8 mouse cellular contexts compared by ENCODE assay signal in the genomic region with DNA sequence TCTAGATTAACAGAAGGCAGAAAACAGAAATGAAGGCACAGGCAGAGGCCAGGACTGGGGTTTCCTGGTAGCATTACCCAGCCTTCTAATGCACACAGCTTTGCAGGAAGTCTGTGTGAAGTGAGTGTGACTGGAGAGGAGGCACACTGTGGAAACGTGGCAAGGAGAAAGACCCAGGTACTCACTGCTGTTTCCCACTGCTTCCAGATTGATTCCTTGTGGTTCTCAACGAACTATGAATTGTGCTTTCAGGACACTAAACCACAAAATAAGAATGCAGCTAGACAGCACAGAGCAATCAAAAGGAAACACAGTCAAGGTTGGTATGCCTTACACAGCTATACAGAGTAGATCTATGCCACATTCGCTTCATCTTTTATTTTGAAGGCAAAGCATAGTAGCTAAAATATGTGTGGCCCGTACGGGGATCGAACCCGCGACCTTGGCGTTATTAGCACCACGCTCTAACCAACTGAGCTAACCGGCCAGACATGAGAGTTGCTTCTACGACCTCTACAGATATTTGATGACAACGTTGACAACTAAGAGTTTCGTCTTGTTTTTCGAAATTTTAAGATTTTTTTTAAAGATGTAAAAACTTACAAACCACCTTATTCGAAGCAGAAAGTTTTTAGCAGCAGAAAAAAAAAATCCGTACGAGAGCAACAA.
DNase-seq lines count a peak whose midpoint lies in the region; ATAC-seq and TF ChIP-seq lines count a peak whose summit lies in the region.
"Not testable (repeated sequence)": the region's sequence is repeated elsewhere in the genome, so short reads cannot be mapped to it uniquely, and the experiment has no call there.

No protein-coding gene starts in this region.

- peaks cover 21% of the 10 kb centered on the region for H3K4me1 ChIP-seq in forebrain, embryonic 12.5 days
- H3K4me1 ChIP-seq in hindbrain, embryonic 10.5 days (replicated peaks) = peaks cover 26% of the 10 kb centered on the region
- H3K4me1 ChIP-seq in kidney, postnatal 0 days (replicated peaks; ENCODE audit: insufficient read depth, low read length) = not testable (repeated sequence)
- H3K4me1 ChIP-seq in liver, embryonic 13.5 days (replicated peaks) = peaks cover 43% of the 10 kb centered on the region
- H3K4me1 ChIP-seq in midbrain, embryonic 14.5 days (ENCODE audit: control insufficient read depth, insufficient read depth, low read length) = 0 out of 2 replicates have a peak, but pooled peaks cover 14% of the 10 kb centered on the region
- H3K4me1 ChIP-seq in stomach, embryonic 14.5 days (ENCODE audit: control insufficient read depth, insufficient read depth, low read length) = peaks cover 19% of the 10 kb centered on the region; the same call in 1 of the 2 replicates

- H3K36me3 ChIP-seq in forebrain, embryonic 12.5 days (replicated peaks); hindbrain, embryonic 10.5 days; kidney, postnatal 0 days (ENCODE audit: insufficient read depth, low read length); liver, embryonic 13.5 days; midbrain, embryonic 14.5 days (ENCODE audit: control insufficient read depth, insufficient read depth, low read length); stomach, embryonic 14.5 days (ENCODE audit: control insufficient read depth, insufficient read depth, low read length): not testable (repeated sequence)

- H3K27ac ChIP-seq in forebrain, embryonic 12.5 days; hindbrain, embryonic 10.5 days; kidney, postnatal 0 days; liver, embryonic 13.5 days; midbrain, embryonic 14.5 days (replicated peaks; ENCODE audit: low read depth, low read length); stomach, embryonic 14.5 days (ENCODE audit: low read length): not testable (repeated sequence)

- H3K4me3 ChIP-seq in forebrain, embryonic 12.5 days (replicated peaks) = peak overlapping the region; percentile 45
- peak overlapping the region; percentile 57 for H3K4me3 ChIP-seq in hindbrain, embryonic 10.5 days
- peak overlapping the region; percentile 18; the same call in 1 of the 2 replicates for H3K4me3 ChIP-seq in kidney, postnatal 0 days (replicated peaks; ENCODE audit: low read depth, low read length)
- H3K4me3 ChIP-seq in liver, embryonic 13.5 days (replicated peaks) = peak overlapping the region; percentile 66
- peak overlapping the region; percentile 27; the same call in 1 of the 2 replicates for H3K4me3 ChIP-seq in midbrain, embryonic 14.5 days (replicated peaks; ENCODE audit: low read depth, low read length)
- peak overlapping the region; percentile 32 for H3K4me3 ChIP-seq in stomach, embryonic 14.5 days (ENCODE audit: low read depth, low read length)

- ATAC-seq in forebrain, embryonic 12.5 days (ENCODE audit: low FRiP score); kidney, postnatal 0 days (replicated peaks; ENCODE audit: low FRiP score, low read depth); midbrain, embryonic 14.5 days (ENCODE audit: low FRiP score, low TSS enrichment); stomach, embryonic 14.5 days (ENCODE audit: insufficient number of reproducible peaks, insufficient read depth, low FRiP score, low read depth): not testable (repeated sequence)
- ATAC-seq in liver, embryonic 13.5 days (ENCODE audit: low read depth) = peak; percentile 86

- H3K4me2 ChIP-seq in forebrain, embryonic 12.5 days = peak overlapping the region; percentile 68
- H3K4me2 ChIP-seq in kidney, postnatal 0 days (ENCODE audit: low read length) = peak overlapping the region; percentile 48
- peak overlapping the region; percentile 84 for H3K4me2 ChIP-seq in liver, embryonic 13.5 days
- H3K4me2 ChIP-seq in midbrain, embryonic 14.5 days (ENCODE audit: low read length) = peak overlapping the region; percentile 50
- peak overlapping the region; percentile 70 for H3K4me2 ChIP-seq in stomach, embryonic 14.5 days (replicated peaks; ENCODE audit: low read depth, low read length)

- 2% methylated on average over 18 of the region's 18 CpGs for WGBS in forebrain, embryonic 12.5 days
- 2% methylated on average over 18 of the region's 18 CpGs for WGBS in hindbrain, embryonic 10.5 days
- WGBS in kidney, postnatal 0 days = 6% methylated on average over 18 of the region's 18 CpGs
- WGBS in liver, embryonic 13.5 days (ENCODE audit: insufficient replicate concordance) = 1% methylated on average over 18 of the region's 18 CpGs
- 6% methylated on average over 18 of the region's 18 CpGs for WGBS in midbrain, embryonic 14.5 days
- 5% methylated on average over 18 of the region's 18 CpGs for WGBS in stomach, embryonic 14.5 days

- H3K27me3 ChIP-seq in forebrain, embryonic 12.5 days = peaks cover 70% of the 10 kb centered on the region
- H3K27me3 ChIP-seq in hindbrain, embryonic 10.5 days (ENCODE audit: insufficient read depth, poor library complexity, severe bottlenecking) = peaks cover 53% of the 10 kb centered on the region
- H3K27me3 ChIP-seq in kidney, postnatal 0 days (ENCODE audit: insufficient read depth, low read length) = peaks cover 50% of the 10 kb centered on the region
- peaks cover 54% of the 10 kb centered on the region for H3K27me3 ChIP-seq in liver, embryonic 13.5 days
- H3K27me3 ChIP-seq in midbrain, embryonic 14.5 days (ENCODE audit: control insufficient read depth, insufficient read depth, low read length) = peaks cover 68% of the 10 kb centered on the region
- H3K27me3 ChIP-seq in stomach, embryonic 14.5 days (ENCODE audit: control insufficient read depth, insufficient read depth, low read length) = 0 out of 2 replicates have a peak, but pooled peaks cover 21% of the 10 kb centered on the region

- H3K9ac ChIP-seq in forebrain, embryonic 12.5 days; kidney, postnatal 0 days (ENCODE audit: low read depth, low read length); midbrain, embryonic 14.5 days (replicated peaks; ENCODE audit: low read length); stomach, embryonic 14.5 days (replicated peaks; ENCODE audit: low read depth, low read length): not testable (repeated sequence)
- peak overlapping the region; percentile 67; the same call in 1 of the 2 replicates for H3K9ac ChIP-seq in liver, embryonic 13.5 days

- peak; percentile 9 for DNase-seq in CD4-positive, CD25-positive, alpha-beta regulatory T cell, adult 2 months (ENCODE audit: low read depth, low spot score)
- DNase-seq in cerebellum, postnatal 10 days = peak; percentile 17 to 27
- DNase-seq in hindbrain, embryonic 10.5 days (ENCODE audit: low spot score) = peak; percentile 66
- DNase-seq in kidney, postnatal 0 days (ENCODE audit: low spot score) = not testable (repeated sequence)
- DNase-seq in liver, embryonic 13.5 days = peak; percentile 69
- DNase-seq in midbrain, embryonic 14.5 days = peak; percentile 31

- not testable (repeated sequence) for H3K9me3 ChIP-seq in forebrain, embryonic 12.5 days; hindbrain, embryonic 10.5 days; kidney, postnatal 0 days (replicated peaks; ENCODE audit: low read length); liver, embryonic 13.5 days (replicated peaks); midbrain, embryonic 14.5 days (ENCODE audit: control insufficient read depth, low read length); stomach, embryonic 14.5 days (ENCODE audit: control insufficient read depth, low read depth, low read length)

- not testable (repeated sequence) for TF ChIP-seq CTCF in kidney, postnatal 0 days (IDR thresholded peaks at IDR 0.05; ENCODE audit: low read depth)
